In the genomic region with DNA sequence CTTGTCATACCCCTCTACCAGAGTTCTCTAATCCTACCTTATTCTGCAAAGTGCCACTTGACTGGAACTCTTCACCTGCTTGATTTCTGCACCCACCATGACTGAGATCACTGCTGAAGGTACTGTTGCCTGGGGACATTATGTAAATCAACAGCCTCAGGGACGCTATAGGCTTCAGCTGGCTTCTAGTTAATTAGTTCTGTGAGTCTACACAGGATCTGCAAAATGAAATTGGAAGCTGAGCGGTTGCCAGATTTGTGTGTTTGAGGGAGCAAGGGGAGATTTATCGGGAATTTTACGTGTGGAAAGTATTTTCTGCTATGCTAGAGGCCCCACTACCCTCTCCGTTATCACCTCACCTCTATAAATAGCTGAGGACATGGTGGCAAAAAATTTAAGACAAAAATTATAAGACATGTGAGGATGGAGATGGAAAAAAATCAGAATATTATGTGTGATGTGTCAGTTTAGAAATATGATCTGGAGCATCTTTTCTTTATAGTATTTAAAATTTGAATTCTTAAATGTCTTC, we compare ENCODE assay signal across 18 mouse cellular contexts. TPM values are rescaled to one million over a fixed set of nuclear protein-coding genes. Genes with fewer than 3 reads are reported as not detected.
DNase-seq lines count a peak whose midpoint lies in the region; ATAC-seq and TF ChIP-seq lines count a peak whose summit lies in the region.
"Had no signal": no experiment of that assay in that cellular context is flagged by ENCODE, and none has a peak within 500 bp of the region (broad histone marks: within the 10 kb centered on the region; RNA-seq: fewer than 3 reads in every experiment).

No protein-coding gene starts in this region.

- no peaks in the 10 kb centered on the region for H3K36me3 ChIP-seq in lung, embryonic 14.5 days (ENCODE audit: insufficient read depth)
- H3K36me3 ChIP-seq in forebrain, embryonic 15.5 days, result no peaks in the 10 kb centered on the region
- no peaks in the 10 kb centered on the region for H3K36me3 ChIP-seq in myocyte (ENCODE audit: control insufficient read depth, insufficient read depth)
- H3K36me3 ChIP-seq: embryonic facial prominence, embryonic 10.5 days; liver, embryonic 13.5 days had no signal

- H3K9ac ChIP-seq in lung, embryonic 14.5 days, result no peak overlapping the region
- H3K9ac ChIP-seq in forebrain, embryonic 15.5 days (replicated peaks), result no peak overlapping the region
- H3K9ac ChIP-seq: liver, embryonic 13.5 days had no signal

- H3K79me2 ChIP-seq in myocyte (ENCODE audit: control insufficient read depth, insufficient read depth), result no peaks in the 10 kb centered on the region

- no peak overlapping the region; the same call in 1 of the 2 replicates for H3K27ac ChIP-seq in lung, embryonic 14.5 days (ENCODE audit: low read depth)
- no peak overlapping the region for H3K27ac ChIP-seq in forebrain, embryonic 15.5 days (replicated peaks)
- H3K27ac ChIP-seq: embryonic facial prominence, embryonic 10.5 days; liver, embryonic 13.5 days had no signal

- TF ChIP-seq POLR2A in myocyte (IDR thresholded peaks at IDR 0.05; ENCODE audit: insufficient read length, low read depth), result no peak

- no peak for ATAC-seq in lung, embryonic 14.5 days (ENCODE audit: insufficient read depth)
- peak; percentile 67 for ATAC-seq in forebrain, embryonic 15.5 days (replicated peaks)
- ATAC-seq: lung, postnatal 0 days had no signal

- peak; percentile 2 for DNase-seq in gastrocnemius, postnatal 10 days
- no peak for DNase-seq in gastrocnemius, postnatal 14 days
- peak; percentile 23 for DNase-seq in lung, embryonic 14.5 days
- DNase-seq in lung, postnatal 36 days, result no peak
- DNase-seq in kidney, adult 8-10 months, result no peak
- DNase-seq: cerebellum, adult 11 months; cerebellum, postnatal 36 days; kidney, adult 2 months; kidney, postnatal 4 days; liver, embryonic 13.5 days; right cerebral cortex, postnatal 25 days; thymus, postnatal 4 days had no signal

- no peak for TF ChIP-seq CTCF in lung, embryonic 14.5 days (IDR thresholded peaks at IDR 0.05; ENCODE audit: low read depth)

- no peak overlapping the region for H3K4me3 ChIP-seq in lung, embryonic 14.5 days (ENCODE audit: low read depth, low read length)
- no peak overlapping the region for H3K4me3 ChIP-seq in forebrain, embryonic 15.5 days
- H3K4me3 ChIP-seq in myocyte, result peak overlapping the region; percentile 14
- H3K4me3 ChIP-seq: embryonic facial prominence, embryonic 10.5 days; erythroblast, embryonic 14.5 days; liver, embryonic 13.5 days; megakaryocyte, embryonic 14.5 days had no signal

- no peaks in the 10 kb centered on the region for H3K9me3 ChIP-seq in lung, embryonic 14.5 days (ENCODE audit: low read depth, low read length)
- no peaks in the 10 kb centered on the region for H3K9me3 ChIP-seq in forebrain, embryonic 15.5 days
- H3K9me3 ChIP-seq: embryonic facial prominence, embryonic 10.5 days; liver, embryonic 13.5 days; megakaryocyte, embryonic 14.5 days had no signal

- intact Hi-C loops in gastrocnemius, postnatal 14 days (cut with DNase I; ENCODE audit: low total_unique reads), result no loop called here

- no peaks in the 10 kb centered on the region for H3K4me1 ChIP-seq in lung, embryonic 14.5 days (ENCODE audit: insufficient read depth)
- peaks cover 10% of the 10 kb centered on the region for H3K4me1 ChIP-seq in forebrain, embryonic 15.5 days
- H3K4me1 ChIP-seq: embryonic facial prominence, embryonic 10.5 days; liver, embryonic 13.5 days; megakaryocyte, embryonic 14.5 days had no signal

- WGBS in lung, embryonic 14.5 days, result 46% methylated on average over 5 of the region's 5 CpGs
- WGBS in forebrain, embryonic 15.5 days, result 44% methylated on average over 5 of the region's 5 CpGs

- no peaks in the 10 kb centered on the region for H3K27me3 ChIP-seq in lung, embryonic 14.5 days (ENCODE audit: insufficient read depth, low read length)
- no peaks in the 10 kb centered on the region for H3K27me3 ChIP-seq in forebrain, embryonic 15.5 days
- no peaks in the 10 kb centered on the region for H3K27me3 ChIP-seq in myocyte (ENCODE audit: control insufficient read depth, insufficient read depth, insufficient read length)
- H3K27me3 ChIP-seq: liver, embryonic 13.5 days; megakaryocyte, embryonic 14.5 days had no signal

- H3K4me2 ChIP-seq in lung, embryonic 14.5 days, result no peak overlapping the region
- no peak overlapping the region for H3K4me2 ChIP-seq in forebrain, embryonic 15.5 days (replicated peaks)
- H3K4me2 ChIP-seq in myocyte (ENCODE audit: low read depth), result peak overlapping the region; percentile 66
- H3K4me2 ChIP-seq: liver, embryonic 13.5 days had no signal

- H3ac ChIP-seq in myocyte (ENCODE audit: control insufficient read depth, insufficient read length), result no peak overlapping the region

TF ChIP-seq in myocyte, 11 proteins besides CTCF, POLR2A, EP300 and RAD21:
- TF ChIP-seq MYOD1 (IDR thresholded peaks at IDR 0.05; ENCODE audit: control insufficient read depth in 1 of 3, insufficient read length in 2 of 3, low read depth in 2 of 3) (no peak), MAX (IDR thresholded peaks at IDR 0.05; ENCODE audit: low read depth) (no peak)
TF ChIP-seq in myocyte: peak in this region for 0.

RNA-seq across cellular contexts. Expression of gene Trdn, which starts 3.3 kb away (rescaled TPM):
- 1,000 to 10,000 TPM; 1,349 to 1,389 TPM for total RNA-seq in gastrocnemius, postnatal 10 days (2021)
- 1,000 to 10,000 TPM; 1,532 to 1,541 TPM for total RNA-seq in gastrocnemius, postnatal 14 days (2021)
- 0.30 and 4.1 TPM in 2 replicates for polyA plus RNA-seq in lung, embryonic 14.5 days (2014; fragmentation: Nextera tagmentation; extraction: Ambion mirVana)
- 0.05 and 0.17 TPM in 2 replicates for polyA plus RNA-seq in forebrain, embryonic 15.5 days (2015; fragmentation: Nextera tagmentation; extraction: Ambion mirVana)
- polyA plus RNA-seq in myocyte (2012; fragmentation: generic; extraction: Trizol), result 10.8 TPM
- polyA plus RNA-seq: embryonic facial prominence, embryonic 10.5 days; erythroblast, embryonic 14.5 days had no signal

Comparison
In these comparisons a context has a peak if more than half of its experiments do, and no peak if none do; other contexts are left out.
1. DNase-seq: peak in gastrocnemius, postnatal 10 days (single experiment) and lung, embryonic 14.5 days (single experiment); none in gastrocnemius, postnatal 14 days (single experiment), lung, postnatal 36 days (single experiment) and kidney, adult 8-10 months (0 of 2).